Mouse (Mus musculus) forebrain, postnatal 0 days (tissue): ENCODE data around the gene Lsmem1. TPM values are rescaled to one million over a fixed set of nuclear protein-coding genes. Genes with fewer than 3 reads are reported as not detected.

Experiments
- ATAC-seq: fragments of 200-750 bp; cut with Nextera tagmentation; 2 replicates; pipeline ENCODE4 v1.8.0; 2017; ENCODE audit warnings: mild to moderate bottlenecking, moderate library complexity
- DNase-seq: peaks from one replicate; pipeline ENCODE4 v3.0.0-alpha.2; 2015
- H3K27ac ChIP-seq: fragments of 300-500 bp; sonication (generic); 2 replicates; pipeline ENCODE4 v1.5.1; 2014; ENCODE audit warnings: low read depth, mild to moderate bottlenecking, antibody characterized with exemption, low read length, moderate library complexity, mixed read lengths
- H3K27me3 ChIP-seq: fragments of 300-500 bp; sonication (generic); 2 replicates; pipeline ENCODE4 v1.6.1; 2014; ENCODE audit warnings: mild to moderate bottlenecking, low read length, mixed read lengths; ENCODE audit not compliant: insufficient read depth
- H3K36me3 ChIP-seq: fragments of 300-500 bp; sonication (generic); 2 replicates; pipeline ENCODE4 v1.6.1; 2014; ENCODE audit warnings: mild to moderate bottlenecking, moderate library complexity; ENCODE audit not compliant: insufficient read depth
- H3K4me1 ChIP-seq: fragments of 300-500 bp; sonication (generic); 2 replicates; pipeline ENCODE4 v1.6.1; 2014; ENCODE audit warnings: antibody characterized with exemption; ENCODE audit not compliant: insufficient read depth
- H3K4me2 ChIP-seq: fragments of 300-500 bp; sonication (generic); 2 replicates; pipeline ENCODE4 v1.6.1; 2014; ENCODE audit warnings: low read depth, mild to moderate bottlenecking, moderate library complexity
- H3K4me3 ChIP-seq: fragments of 300-500 bp; sonication (generic); 2 replicates; pipeline ENCODE4 v1.5.1; 2014; ENCODE audit warnings: low read depth, low read length, mixed read lengths
- H3K9ac ChIP-seq: fragments of 300-500 bp; sonication (generic); 2 replicates; pipeline ENCODE4 v1.6.1; 2014; ENCODE audit warnings: mild to moderate bottlenecking
- H3K9me3 ChIP-seq: fragments of 300-500 bp; sonication (generic); 2 replicates; pipeline ENCODE4 v1.6.1; 2016; ENCODE audit warnings: low read length
- CTCF ChIP-seq: sonication (generic); IDR thresholded peaks from 2 replicates; pipeline ENCODE4 v1.5.1; 2016; ENCODE audit warnings: antibody characterized with exemption, control low read depth, low read depth
- WGBS: fragments of 180-500 bp; shearing (Covaris S2); extraction: QIAGEN DNeasy Blood & Tissue Kit; methylation state at CpG from one replicate; pipeline ENCODE4 v1.1.7; 2014; 5-methylcytosine and 5-hydroxymethylcytosine counted together
- polyA plus RNA-seq: library from polyadenylated mRNA; unstranded; fragments of >200 nt; fragmentation: Nextera tagmentation; extraction: Ambion mirVana; gene quantifications from 2 replicates; pipeline ENCODE4 v1.2.1, GENCODE M21; 2015
- total RNA-seq: library from RNA; depleted of rRNA; stranded (reverse); fragments of >200 nt; gene quantifications from 2 replicates; pipeline ENCODE4 v1.2.3, GENCODE M21; 2014

Gene Lsmem1
- total and polyA plus RNA-seq, 2 experiments from 2014 or later: 0.14 to 0.27 TPM

- Histone ChIP-seq H3K9ac (no peak overlapping the region), H3K9me3 (no peaks in the 10 kb centered on the region), H3K4me1 (no peaks in the 10 kb centered on the region), H3K27ac (no peak overlapping the region), H3K4me2 (no peak overlapping the region), H3K4me3 (no peak overlapping the region), H3K27me3 (no peaks in the 10 kb centered on the region), H3K36me3 (no peaks in the 10 kb centered on the region)
- WGBS: 86% methylated on average over 4 of the region's 4 CpGs
- TF ChIP-seq CTCF: no peak
- DNase-seq (no peak), ATAC-seq (no peak)
These were observed 44.0 kb upstream of the Lsmem1 start for GRCm38 (mm10) chr12:40243241-40243640.

GRCm38 (mm10) chr12:40239161-40239560, 39.9 kb upstream of the Lsmem1 start:
- Histone ChIP-seq H3K9me3 (no peaks in the 10 kb centered on the region), H3K27ac (no peak overlapping the region), H3K4me3 (no peak overlapping the region), H3K4me1 (no peaks in the 10 kb centered on the region), H3K9ac (no peak overlapping the region), H3K27me3 (no peaks in the 10 kb centered on the region), H3K36me3 (no peaks in the 10 kb centered on the region), H3K4me2 (no peak overlapping the region)
- 95% methylated on average over 7 of the region's 7 CpGs for WGBS
- DNase-seq: no peak
- ATAC-seq: no peak
- TF ChIP-seq CTCF: no peak

GRCm38 (mm10) chr12:40232231-40232630, 32.9 kb upstream of the Lsmem1 start:
- Histone ChIP-seq H3K27me3 (no peaks in the 10 kb centered on the region), H3K4me3 (no peak overlapping the region), H3K4me2 (no peak overlapping the region), H3K4me1 (no peaks in the 10 kb centered on the region), H3K27ac (no peak overlapping the region), H3K36me3 (no peaks in the 10 kb centered on the region), H3K9ac (no peak overlapping the region), H3K9me3 (no peaks in the 10 kb centered on the region)
- WGBS: 92% methylated on average over 1 of the region's 1 CpGs
- TF ChIP-seq CTCF: no peak
- no peak for DNase-seq
- ATAC-seq: no peak

GRCm38 (mm10) chr12:40231632-40232031, 32.3 kb upstream of the Lsmem1 start:
- H3K27me3 ChIP-seq: no peaks in the 10 kb centered on the region
- WGBS: 90% methylated on average over 2 of the region's 2 CpGs

GRCm38 (mm10) chr12:40224171-40224880, 25.0 kb upstream of the Lsmem1 start:
- Histone ChIP-seq H3K4me2 (no peak overlapping the region), H3K27ac (no peak overlapping the region), H3K9me3 (no peaks in the 10 kb centered on the region), H3K4me1 (peaks cover 16% of the 10 kb centered on the region), H3K4me3 (no peak overlapping the region), H3K9ac (no peak overlapping the region), H3K36me3 (no peaks in the 10 kb centered on the region), H3K27me3 (no peaks in the 10 kb centered on the region)
- no peak for TF ChIP-seq CTCF
- 97% methylated on average over 9 of the region's 9 CpGs for WGBS
- ATAC-seq: no peak
- no peak for DNase-seq

More at GRCm38 (mm10) chr12:40231632-40232031, 32.3 kb upstream of the Lsmem1 start:
- Histone ChIP-seq H3K9me3 (no peaks in the 10 kb centered on the region), H3K36me3 (no peaks in the 10 kb centered on the region), H3K27ac (no peak overlapping the region), H3K4me2 (no peak overlapping the region), H3K4me1 (no peaks in the 10 kb centered on the region), H3K9ac (no peak overlapping the region), H3K4me3 (no peak overlapping the region)
- ATAC-seq (no peak), DNase-seq (no peak)
- TF ChIP-seq CTCF: no peak

- 56% methylated on average over 10 of the region's 10 CpGs for whole genome bisulfite sequencing
- Histone ChIP-seq H3K27ac (no peak overlapping the region), H3K4me2 (peak overlapping the region; percentile 76), H3K27me3 (no peaks in the 10 kb centered on the region), H3K36me3 (no peaks in the 10 kb centered on the region), H3K9ac (peak overlapping the region; percentile 36; the same call in 1 of the 2 replicates), H3K9me3 (no peaks in the 10 kb centered on the region), H3K4me1 (peaks cover 19% of the 10 kb centered on the region), H3K4me3 (peak overlapping the region; percentile 100)
- no peak for TF ChIP-seq CTCF
- no peak for DNase-seq
- no peak for ATAC-seq
These were observed 24.4 kb upstream of the Lsmem1 start for GRCm38 (mm10) chr12:40223676-40224075.

- H3K4me1 ChIP-seq: peaks cover 19% of the 10 kb centered on the region
- ATAC-seq (peak; percentile 98), DNase-seq (peak; percentile 99)
- H3K36me3 ChIP-seq: no peaks in the 10 kb centered on the region
- H3K9ac ChIP-seq: peak overlapping the region; percentile 84
- no peak for TF ChIP-seq CTCF
- no peaks in the 10 kb centered on the region for H3K9me3 ChIP-seq
- H3K27me3 ChIP-seq: no peaks in the 10 kb centered on the region
- H3K27ac ChIP-seq: peak overlapping the region; percentile 92
- 2% methylated on average over 47 of the region's 47 CpGs for WGBS
- peak overlapping the region; percentile 100 for H3K4me3 ChIP-seq
- peak overlapping the region; percentile 76 for H3K4me2 ChIP-seq
These were observed 23.9 kb upstream of the Lsmem1 start for GRCm38 (mm10) chr12:40223082-40223619.
